Mouse (Mus musculus) intestine, embryonic 16.5 days (tissue): Measurements from ENCODE around the gene Bri3. TPM values are rescaled to one million over a fixed set of nuclear protein-coding genes. Genes with fewer than 3 reads are reported as not detected.
A peak's percentile ranks its signal among the peaks of the same experiment; 100 is the strongest.

Experiments used
- ATAC-seq: fragments of 200-750 bp; cut with Nextera tagmentation; 2 replicates; pipeline ENCODE4 v1.8.0; 2017; ENCODE audit warnings: moderate TSS enrichment, moderate library complexity
- H3K27ac ChIP-seq: fragments of 300-500 bp; sonication (generic); 2 replicates; pipeline ENCODE4 v1.5.1; 2014; ENCODE audit warnings: mild to moderate bottlenecking, low read length
- H3K27me3 ChIP-seq: fragments of 300-500 bp; sonication (generic); replicated peaks from 2 replicates; pipeline ENCODE4 v1.6.1; 2014; ENCODE audit warnings: low read length, control low read depth, mixed read lengths; ENCODE audit not compliant: control insufficient read depth, insufficient read depth
- H3K36me3 ChIP-seq: fragments of 300-500 bp; sonication (generic); 2 replicates; pipeline ENCODE4 v1.6.1; 2014; ENCODE audit warnings: low read length, control low read depth; ENCODE audit not compliant: control insufficient read depth, insufficient read depth
- H3K4me1 ChIP-seq: fragments of 300-500 bp; sonication (generic); 2 replicates; pipeline ENCODE4 v1.6.1; 2014; ENCODE audit warnings: low read length, control low read depth, mixed read lengths; ENCODE audit not compliant: control insufficient read depth, insufficient read depth
- H3K4me2 ChIP-seq: fragments of 300-500 bp; sonication (generic); 2 replicates; pipeline ENCODE4 v1.6.1; 2014; ENCODE audit warnings: low read depth, low read length, control low read depth
- H3K4me3 ChIP-seq: fragments of 300-500 bp; sonication (generic); 2 replicates; pipeline ENCODE4 v1.5.1; 2014; ENCODE audit warnings: mild to moderate bottlenecking, low read length
- H3K9ac ChIP-seq: fragments of 300-500 bp; sonication (generic); 2 replicates; pipeline ENCODE4 v1.6.1; 2014; ENCODE audit warnings: low read depth, low read length
- H3K9me3 ChIP-seq: fragments of 300-500 bp; sonication (generic); 2 replicates; pipeline ENCODE4 v1.6.1; 2016; ENCODE audit warnings: low read length, control low read depth; ENCODE audit not compliant: control insufficient read depth
- WGBS: fragments of 180-500 bp; shearing (Covaris S2); extraction: QIAGEN DNeasy Blood & Tissue Kit; methylation state at CpG from one replicate; pipeline ENCODE4 v1.1.7; 2014; 5-methylcytosine and 5-hydroxymethylcytosine counted together
- polyA plus RNA-seq: library from polyadenylated mRNA; unstranded; fragments of >200 nt; fragmentation: Nextera tagmentation; extraction: Ambion mirVana; gene quantifications from 2 replicates; pipeline ENCODE4 v1.2.1, GENCODE M21; 2015

The Bri3 gene
- polyA plus RNA-seq, 1 experiment from 2014 or later, result 111 TPM

DNA sequence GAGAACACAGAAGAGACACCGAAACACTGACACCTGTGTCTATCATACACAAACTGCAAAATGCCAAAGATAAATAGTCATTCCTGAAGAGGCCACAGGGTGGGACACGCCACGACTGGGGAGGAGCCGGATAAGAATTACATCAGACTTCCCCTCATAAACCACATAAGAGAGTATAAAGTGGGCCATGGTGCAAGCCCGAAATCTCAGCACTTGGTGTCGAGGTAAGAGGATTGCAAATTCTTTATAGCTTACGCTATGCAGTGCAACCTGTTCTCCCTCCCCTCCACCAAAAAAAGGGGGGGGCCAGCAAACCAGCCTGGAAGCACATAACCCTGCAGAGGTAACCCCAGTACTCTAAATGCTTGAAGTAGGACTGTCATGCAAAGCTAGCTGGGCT lies 50.7 kb downstream of the Bri3 start:
- Histone ChIP-seq H3K4me1 (peaks cover 7% of the 10 kb centered on the region), H3K27me3 (no peaks in the 10 kb centered on the region), H3K9me3 (no peaks in the 10 kb centered on the region), H3K9ac (no peak overlapping the region), H3K4me3 (no peak overlapping the region), H3K36me3 (no peaks in the 10 kb centered on the region), H3K4me2 (no peak overlapping the region), H3K27ac (peak overlapping the region; percentile 86; the same call in 1 of the 2 replicates)
- peak; percentile 37 for ATAC-seq
- WGBS, result 57% methylated on average over 7 of the region's 7 CpGs

DNA sequence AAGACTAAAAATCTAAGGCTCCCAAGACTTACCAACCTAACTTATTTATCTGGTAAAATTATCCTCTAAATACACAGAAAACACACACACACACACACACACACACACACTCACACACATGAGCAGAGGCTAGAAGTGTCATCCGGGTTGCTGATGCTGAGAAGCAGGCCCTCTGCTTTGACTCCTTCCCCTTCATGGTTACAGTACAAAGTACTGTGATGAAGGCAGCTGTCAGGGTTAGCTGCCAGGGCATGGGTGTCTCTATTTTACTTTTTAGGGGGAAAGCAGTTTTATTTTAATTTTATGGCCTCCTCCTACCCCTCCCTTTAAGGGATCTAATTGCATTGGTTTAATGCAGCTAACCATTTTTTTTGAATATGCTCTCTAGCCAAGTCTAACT lies 51.1 kb downstream of the Bri3 start:
- no peaks in the 10 kb centered on the region for H3K36me3 ChIP-seq
- no peak for ATAC-seq
- H3K9me3 ChIP-seq, result no peaks in the 10 kb centered on the region
- WGBS, result 87% methylated on average over 1 of the region's 1 CpGs
- peak overlapping the region; percentile 86 for H3K27ac ChIP-seq
- peaks cover 5% of the 10 kb centered on the region for H3K4me1 ChIP-seq
- H3K27me3 ChIP-seq, result no peaks in the 10 kb centered on the region
- no peak overlapping the region for H3K4me2 ChIP-seq
- H3K4me3 ChIP-seq, result no peak overlapping the region
- no peak overlapping the region for H3K9ac ChIP-seq

DNA sequence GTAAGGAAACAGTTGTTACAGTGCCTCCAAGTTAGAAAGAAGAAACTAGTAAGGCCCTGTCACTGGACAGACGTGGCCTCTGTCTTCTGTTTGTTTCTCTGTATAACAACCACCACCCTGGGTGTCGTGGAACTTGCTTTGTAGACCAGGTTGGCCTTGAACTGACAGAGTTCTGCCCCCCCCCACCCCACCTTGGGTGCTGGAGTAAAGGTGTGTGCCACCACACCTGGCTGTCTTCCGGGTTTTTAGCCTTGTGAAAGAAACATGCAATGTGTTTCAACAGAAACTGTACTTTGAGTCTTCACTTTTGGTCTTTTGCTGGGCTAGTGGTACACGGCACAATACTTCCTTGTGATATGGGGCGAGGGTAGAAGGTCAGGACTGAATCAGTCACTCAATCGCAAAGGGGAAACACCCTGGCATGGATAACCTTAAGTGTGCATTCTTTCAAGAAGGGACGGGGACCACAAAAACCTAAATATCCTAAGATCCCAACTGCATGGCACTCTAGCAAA lies 51.9 kb downstream of the Bri3 start:
- WGBS, result 57% methylated on average over 7 of the region's 7 CpGs
- no peak overlapping the region for H3K4me2 ChIP-seq
- peak; percentile 92 for ATAC-seq
- no peaks in the 10 kb centered on the region for H3K27me3 ChIP-seq
- no peak overlapping the region for H3K4me3 ChIP-seq
- no peaks in the 10 kb centered on the region for H3K9me3 ChIP-seq
- peak overlapping the region; percentile 86 for H3K27ac ChIP-seq
- H3K9ac ChIP-seq, result no peak overlapping the region
- no peaks in the 10 kb centered on the region for H3K4me1 ChIP-seq
- H3K36me3 ChIP-seq, result no peaks in the 10 kb centered on the region

DNA sequence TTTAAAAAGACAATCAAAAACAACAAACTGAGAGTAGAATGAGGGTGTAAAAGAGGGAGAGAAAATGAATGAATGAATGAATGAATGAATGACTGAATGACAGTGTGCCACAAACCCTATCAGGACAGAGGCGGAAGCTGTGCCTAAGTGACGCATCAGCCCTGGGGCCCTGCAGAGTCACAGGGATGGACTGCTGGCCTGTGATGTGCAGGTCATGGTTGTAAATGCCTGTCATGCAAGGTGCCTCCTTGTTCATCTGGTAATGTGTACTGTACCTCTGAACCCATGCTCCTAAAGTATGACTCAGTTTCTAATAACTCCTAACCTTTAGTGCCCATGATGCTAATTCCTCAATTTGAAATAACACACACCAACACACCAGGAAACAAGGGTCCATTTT lies 58.8 kb downstream of the Bri3 start:
- H3K4me1 ChIP-seq, result no peaks in the 10 kb centered on the region
- H3K36me3 ChIP-seq, result no peaks in the 10 kb centered on the region
- no peaks in the 10 kb centered on the region for H3K9me3 ChIP-seq
- peak; percentile 83 for ATAC-seq
- no peak overlapping the region for H3K4me2 ChIP-seq
- 84% methylated on average over 2 of the region's 2 CpGs for WGBS
- no peaks in the 10 kb centered on the region for H3K27me3 ChIP-seq
- H3K4me3 ChIP-seq, result no peak overlapping the region
- no peak overlapping the region for H3K9ac ChIP-seq
- no peak overlapping the region for H3K27ac ChIP-seq

DNA sequence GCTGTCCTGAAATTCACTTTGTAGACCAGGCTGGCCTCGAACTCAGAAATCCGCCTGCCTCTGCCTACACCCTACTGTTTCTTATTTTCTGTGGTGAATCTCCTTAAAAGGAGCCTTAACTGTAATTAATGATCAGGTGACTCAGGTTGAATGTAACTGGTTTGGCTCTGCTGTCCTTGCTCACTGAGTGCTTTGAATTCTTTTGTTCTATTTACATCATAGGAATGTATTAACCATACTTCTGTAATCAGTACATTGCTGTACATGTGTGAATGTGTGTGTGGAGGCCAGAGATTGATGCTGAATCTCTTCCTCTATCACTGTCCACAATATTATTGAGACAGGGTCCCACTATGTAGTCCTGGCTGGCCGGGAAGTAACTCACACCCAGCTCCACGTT lies 64.7 kb downstream of the Bri3 start:
- Histone ChIP-seq H3K4me1 (peaks cover 10% of the 10 kb centered on the region), H3K4me2 (no peak overlapping the region), H3K9ac (no peak overlapping the region), H3K4me3 (no peak overlapping the region), H3K36me3 (no peaks in the 10 kb centered on the region), H3K27ac (no peak overlapping the region), H3K27me3 (no peaks in the 10 kb centered on the region), H3K9me3 (no peaks in the 10 kb centered on the region)
- 80% methylated on average over 4 of the region's 4 CpGs for WGBS
- ATAC-seq, result no peak

DNA sequence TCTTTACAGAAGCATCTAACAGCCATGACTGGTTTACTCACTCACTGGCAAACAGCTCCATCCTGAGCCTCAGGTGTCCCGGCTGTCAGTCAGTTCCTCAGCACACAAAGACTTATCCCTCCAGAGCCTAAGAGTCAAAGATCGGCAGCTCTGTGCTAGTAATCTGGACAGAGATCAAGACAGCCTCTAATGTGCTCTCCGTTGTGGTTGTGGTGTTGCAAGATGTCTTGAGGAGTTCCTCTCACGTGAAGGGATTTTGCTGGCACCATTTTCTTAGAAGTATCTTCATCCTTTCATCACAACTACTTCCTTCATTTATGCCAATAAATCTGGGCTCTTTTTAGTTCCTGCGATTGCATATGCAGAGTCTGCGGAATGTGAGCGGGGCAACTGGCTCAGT lies 67.9 kb downstream of the Bri3 start:
- H3K4me2 ChIP-seq, result no peak overlapping the region
- 77% methylated on average over 7 of the region's 7 CpGs for WGBS
- H3K27ac ChIP-seq, result no peak overlapping the region; the same call in 1 of the 2 replicates
- no peak for ATAC-seq
- H3K36me3 ChIP-seq, result no peaks in the 10 kb centered on the region
- H3K27me3 ChIP-seq, result no peaks in the 10 kb centered on the region
- peaks cover 33% of the 10 kb centered on the region for H3K4me1 ChIP-seq
- no peaks in the 10 kb centered on the region for H3K9me3 ChIP-seq
- H3K4me3 ChIP-seq, result no peak overlapping the region
- H3K9ac ChIP-seq, result no peak overlapping the region

DNA sequence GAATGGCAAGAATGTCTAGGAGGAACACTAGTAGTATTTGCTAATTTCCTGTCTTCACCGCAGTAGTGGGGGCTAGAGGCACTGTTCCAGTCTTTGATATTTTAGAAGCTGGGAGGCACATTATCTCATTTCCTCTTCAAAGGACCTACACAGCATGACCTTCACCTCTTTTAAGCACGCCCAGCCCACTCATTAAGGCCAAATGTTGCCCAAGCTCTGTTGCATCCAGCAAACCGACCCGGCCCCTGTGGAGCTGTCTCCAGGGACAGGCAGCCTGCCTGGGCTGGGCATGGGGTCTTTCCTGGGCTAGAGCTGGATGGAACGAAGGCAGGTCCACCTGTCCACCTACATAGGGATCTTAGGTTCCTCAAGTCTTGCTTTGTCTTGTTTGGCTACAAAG lies 69.1 kb downstream of the Bri3 start:
- 26% methylated on average over 5 of the region's 5 CpGs for WGBS
- Histone ChIP-seq H3K9ac (no peak overlapping the region), H3K36me3 (no peaks in the 10 kb centered on the region), H3K4me1 (peaks cover 40% of the 10 kb centered on the region), H3K4me2 (no peak overlapping the region), H3K9me3 (no peaks in the 10 kb centered on the region), H3K27me3 (no peaks in the 10 kb centered on the region), H3K4me3 (no peak overlapping the region), H3K27ac (peak overlapping the region; percentile 61)
- ATAC-seq, result peak; percentile 14

DNA sequence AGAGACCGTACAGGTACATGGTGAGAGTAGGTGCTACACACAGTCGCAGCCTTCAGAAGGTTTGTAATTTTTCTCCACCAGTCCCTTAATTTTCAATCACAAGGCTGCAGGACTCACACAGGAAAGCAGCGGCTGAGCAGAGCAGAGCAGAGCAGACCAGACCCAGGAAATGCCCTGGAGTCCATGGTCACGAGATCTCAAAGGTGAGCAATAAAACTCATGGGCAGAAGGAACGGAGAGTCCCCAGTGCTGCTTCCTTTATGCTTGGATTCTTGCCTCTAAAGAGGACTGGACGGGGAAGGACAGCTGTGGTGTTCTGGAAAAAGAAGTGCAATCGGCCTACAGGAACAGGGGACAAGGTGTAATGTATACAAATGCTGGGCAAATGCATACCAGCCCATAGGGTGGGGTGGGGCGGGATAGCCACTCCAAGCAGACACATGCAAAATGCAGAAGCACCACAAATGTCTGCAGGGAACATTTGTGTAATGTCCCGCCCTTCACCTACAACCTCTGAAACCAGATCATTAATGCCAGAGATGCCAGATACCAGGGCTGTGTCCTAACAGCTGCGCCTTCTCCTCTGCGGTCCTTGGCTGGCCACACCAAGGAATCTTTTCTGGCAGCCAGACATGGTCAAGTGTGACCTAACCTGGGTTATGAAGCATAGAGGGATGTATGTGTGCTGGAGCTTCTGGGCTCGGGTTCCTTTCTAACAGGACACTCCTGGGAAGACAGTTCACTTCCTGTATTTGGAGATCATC lies 70.7 kb downstream of the Bri3 start:
- H3K4me2 ChIP-seq, result no peak overlapping the region
- WGBS, result 60% methylated on average over 12 of the region's 12 CpGs
- peak; percentile 77 for ATAC-seq
- no peaks in the 10 kb centered on the region for H3K36me3 ChIP-seq
- peak overlapping the region; percentile 3; the same call in 1 of the 2 replicates for H3K9ac ChIP-seq
- H3K27ac ChIP-seq, result peak overlapping the region; percentile 82
- H3K9me3 ChIP-seq, result no peaks in the 10 kb centered on the region
- H3K4me1 ChIP-seq, result peaks cover 51% of the 10 kb centered on the region
- no peaks in the 10 kb centered on the region for H3K27me3 ChIP-seq
- H3K4me3 ChIP-seq, result no peak overlapping the region

DNA sequence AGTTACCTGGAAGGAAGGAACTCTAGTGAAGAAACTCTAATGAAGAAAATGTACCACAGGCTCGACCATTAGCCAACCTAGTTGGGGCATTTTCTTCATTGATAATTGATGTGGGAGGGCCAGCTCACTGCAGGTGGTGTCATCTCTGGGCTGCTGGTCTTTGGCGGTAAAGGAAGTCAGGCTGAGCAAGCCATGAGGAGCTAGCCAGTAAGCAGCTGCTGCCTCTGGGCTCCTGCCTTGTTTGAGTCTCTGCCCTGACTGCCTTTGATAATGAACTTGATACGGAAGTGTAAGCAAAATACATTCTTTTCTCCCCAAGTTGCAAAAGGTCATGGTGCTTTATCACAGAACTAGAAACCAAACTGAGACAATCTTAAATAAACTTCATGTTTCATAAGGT lies 72.2 kb downstream of the Bri3 start:
- Histone ChIP-seq H3K9me3 (no peaks in the 10 kb centered on the region), H3K36me3 (no peaks in the 10 kb centered on the region), H3K4me2 (no peak overlapping the region), H3K27me3 (no peaks in the 10 kb centered on the region), H3K4me1 (peaks cover 57% of the 10 kb centered on the region), H3K9ac (no peak overlapping the region), H3K27ac (no peak overlapping the region), H3K4me3 (no peak overlapping the region)
- no peak for ATAC-seq
- 63% methylated on average over 3 of the region's 3 CpGs for WGBS
